Mouse (Mus musculus) neural tube, embryonic 13.5 days (tissue): ENCODE results near the gene Sh2d6. TPM values are rescaled to one million over a fixed set of nuclear protein-coding genes. Genes with fewer than 3 reads are reported as not detected.

Source experiments
- ATAC-seq: fragments of 200-750 bp; cut with Nextera tagmentation; 2 replicates; pipeline ENCODE4 v1.8.0; 2017; ENCODE audit warnings: low read depth, mild to moderate bottlenecking, moderate TSS enrichment, moderate library complexity
- H3K27ac ChIP-seq: fragments of 300-500 bp; sonication (generic); replicated peaks from 2 replicates; pipeline ENCODE4 v1.5.1; 2015; ENCODE audit warnings: moderate library complexity, mild to moderate bottlenecking, inconsistent platforms
- H3K27me3 ChIP-seq: fragments of 300-500 bp; sonication (generic); 2 replicates; pipeline ENCODE4 v1.6.1; 2015; ENCODE audit warnings: mild to moderate bottlenecking, inconsistent platforms
- H3K36me3 ChIP-seq: fragments of 300-500 bp; sonication (generic); 2 replicates; pipeline ENCODE4 v1.6.1; 2015; ENCODE audit warnings: mild to moderate bottlenecking, inconsistent platforms
- H3K4me1 ChIP-seq: fragments of 300-500 bp; sonication (generic); replicated peaks from 2 replicates; pipeline ENCODE4 v1.6.1; 2015; ENCODE audit warnings: inconsistent platforms
- H3K4me2 ChIP-seq: fragments of 300-500 bp; sonication (generic); 2 replicates; pipeline ENCODE4 v1.6.1; 2015; ENCODE audit warnings: inconsistent platforms, mild to moderate bottlenecking, moderate library complexity
- H3K4me3 ChIP-seq: fragments of 300-500 bp; sonication (generic); 2 replicates; pipeline ENCODE4 v1.5.1; 2015; ENCODE audit warnings: mild to moderate bottlenecking, inconsistent platforms
- H3K9ac ChIP-seq: fragments of 300-500 bp; sonication (generic); 2 replicates; pipeline ENCODE4 v1.6.1; 2015; ENCODE audit warnings: moderate library complexity, mild to moderate bottlenecking, inconsistent platforms
- H3K9me3 ChIP-seq: fragments of 300-500 bp; sonication (generic); 2 replicates; pipeline ENCODE4 v1.6.1; 2016; ENCODE audit warnings: inconsistent platforms
- WGBS: fragments of 180-500 bp; shearing (Covaris S2); methylation state at CpG from one replicate; pipeline ENCODE4 v1.1.7; 2015; 5-methylcytosine and 5-hydroxymethylcytosine counted together
- polyA plus RNA-seq: library from polyadenylated mRNA; unstranded; fragments of >200 nt; fragmentation: Nextera tagmentation; extraction: Ambion mirVana; gene quantifications from 2 replicates; pipeline ENCODE4 v1.2.1, GENCODE M21; 2015

Sh2d6 gene
- polyA plus RNA-seq, 1 experiment from 2014 or later: 0.36 TPM

DNA sequence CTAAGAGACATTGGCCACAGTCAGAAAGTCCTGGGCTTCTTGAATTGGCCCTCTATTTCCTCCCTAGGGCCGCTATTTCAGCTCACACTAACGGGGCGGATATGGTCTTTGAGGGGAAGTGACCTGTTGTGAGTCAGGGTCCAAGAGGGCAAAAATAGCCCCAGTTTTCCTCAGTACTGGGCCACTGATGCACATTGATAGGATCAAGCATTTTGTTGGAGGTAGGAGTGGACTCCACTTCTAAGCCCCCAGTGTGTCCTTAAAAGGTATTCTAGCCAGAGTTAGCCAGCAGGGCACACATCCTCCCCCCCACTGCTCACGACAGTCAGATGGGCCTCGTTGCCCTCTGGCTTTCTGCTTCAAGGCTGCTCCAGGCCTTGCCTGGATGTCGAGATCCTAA, 28.5 kb upstream of the Sh2d6 start:
- Histone ChIP-seq H3K27me3 (no peaks in the 10 kb centered on the region), H3K4me1 (peaks cover 18% of the 10 kb centered on the region), H3K27ac (no peak overlapping the region), H3K36me3 (no peaks in the 10 kb centered on the region), H3K9me3 (no peaks in the 10 kb centered on the region), H3K4me2 (no peak overlapping the region), H3K4me3 (no peak overlapping the region), H3K9ac (no peak overlapping the region)
- WGBS: 63% methylated on average over 6 of the region's 6 CpGs
- no peak for ATAC-seq

GRCm38 (mm10) chr6:72549041-72549580, 27.6 kb upstream of the Sh2d6 start:
- no peaks in the 10 kb centered on the region for H3K9me3 ChIP-seq
- 62% methylated on average over 9 of the region's 9 CpGs for WGBS
- ATAC-seq: no peak

DNA sequence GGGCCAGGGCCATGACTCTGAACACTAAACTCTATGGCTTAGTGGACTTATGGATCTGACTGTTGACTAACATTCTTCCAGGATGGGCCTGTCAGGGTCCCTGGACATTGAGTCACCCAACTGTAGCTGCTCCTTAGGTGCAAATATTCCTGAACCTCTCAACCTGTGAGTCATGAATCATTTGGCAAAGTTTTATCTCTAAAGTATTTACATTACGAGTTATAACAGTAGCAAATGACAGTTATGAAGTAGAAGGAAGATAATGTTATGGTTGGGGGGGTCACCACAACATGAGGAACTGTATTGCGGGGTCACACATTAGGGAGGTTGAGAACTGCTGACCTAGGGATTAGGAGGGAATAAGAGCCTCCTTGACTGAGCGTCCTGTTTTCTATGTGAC, 26.4 kb upstream of the Sh2d6 start:
- Histone ChIP-seq H3K27me3 (no peaks in the 10 kb centered on the region; the same call in 1 of the 2 replicates), H3K9me3 (no peaks in the 10 kb centered on the region), H3K4me2 (no peak overlapping the region), H3K27ac (no peak overlapping the region), H3K4me3 (no peak overlapping the region), H3K36me3 (no peaks in the 10 kb centered on the region), H3K4me1 (peaks cover 21% of the 10 kb centered on the region), H3K9ac (no peak overlapping the region)
- no peak for ATAC-seq
- WGBS: 94% methylated on average over 3 of the region's 3 CpGs

More at GRCm38 (mm10) chr6:72549041-72549580, 27.6 kb upstream of the Sh2d6 start:
- Histone ChIP-seq H3K4me1 (peaks cover 26% of the 10 kb centered on the region), H3K4me3 (no peak overlapping the region), H3K36me3 (no peaks in the 10 kb centered on the region), H3K27ac (no peak overlapping the region), H3K4me2 (no peak overlapping the region), H3K9ac (no peak overlapping the region), H3K27me3 (no peaks in the 10 kb centered on the region; the same call in 1 of the 2 replicates)

DNA sequence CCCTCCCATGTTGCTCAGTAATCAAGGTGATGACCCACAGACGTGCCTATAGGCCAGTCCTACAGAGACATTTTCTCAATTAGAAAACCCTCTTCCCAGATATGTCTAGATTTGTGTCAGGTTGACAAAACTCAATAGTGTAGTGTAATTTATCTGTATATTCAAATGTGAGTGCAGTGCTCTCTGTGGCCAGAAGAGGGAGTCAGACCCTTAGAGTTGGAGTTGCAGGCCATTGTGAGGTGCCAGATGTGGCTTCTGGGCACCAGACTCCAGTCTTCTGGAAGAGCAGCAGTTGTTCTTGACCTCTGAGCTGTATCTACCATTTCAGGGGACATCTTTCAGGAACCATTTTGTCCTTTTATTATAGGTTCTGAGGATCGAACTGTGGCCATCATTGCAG, 25.6 kb upstream of the Sh2d6 start:
- 90% methylated on average over 2 of the region's 2 CpGs for WGBS
- H3K4me3 ChIP-seq: no peak overlapping the region
- peaks cover 14% of the 10 kb centered on the region; the same call in 1 of the 2 replicates for H3K4me1 ChIP-seq
- no peak overlapping the region for H3K27ac ChIP-seq
- ATAC-seq: no peak
- no peaks in the 10 kb centered on the region; the same call in 1 of the 2 replicates for H3K27me3 ChIP-seq
- no peaks in the 10 kb centered on the region for H3K9me3 ChIP-seq
- no peaks in the 10 kb centered on the region for H3K36me3 ChIP-seq
- H3K4me2 ChIP-seq: no peak overlapping the region
- no peak overlapping the region for H3K9ac ChIP-seq

DNA sequence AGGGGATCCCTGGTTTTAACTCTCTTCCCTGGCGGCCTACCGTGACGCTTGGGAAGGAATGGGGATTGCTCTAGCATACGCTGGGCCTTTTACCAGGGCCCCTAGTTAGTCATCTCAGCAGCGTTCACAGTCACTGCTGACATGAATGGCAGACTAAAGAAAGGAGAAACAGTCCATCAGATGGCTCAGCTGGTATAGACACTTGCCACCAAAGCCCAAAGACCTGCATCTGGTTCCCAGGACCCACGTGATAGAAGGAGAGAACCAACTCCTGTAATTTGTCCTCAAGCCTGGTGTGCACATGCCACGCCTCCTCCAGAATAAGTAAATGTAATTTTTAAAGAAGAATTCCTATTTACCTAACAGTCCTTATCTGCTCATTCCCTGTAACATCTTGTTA, 23.9 kb upstream of the Sh2d6 start:
- Histone ChIP-seq H3K36me3 (no peaks in the 10 kb centered on the region), H3K27ac (no peak overlapping the region), H3K4me1 (peaks cover 12% of the 10 kb centered on the region; the same call in 1 of the 2 replicates), H3K9me3 (no peaks in the 10 kb centered on the region), H3K9ac (no peak overlapping the region), H3K4me3 (no peak overlapping the region), H3K4me2 (no peak overlapping the region), H3K27me3 (no peaks in the 10 kb centered on the region; the same call in 1 of the 2 replicates)
- no peak for ATAC-seq
- 51% methylated on average over 7 of the region's 7 CpGs for WGBS

DNA sequence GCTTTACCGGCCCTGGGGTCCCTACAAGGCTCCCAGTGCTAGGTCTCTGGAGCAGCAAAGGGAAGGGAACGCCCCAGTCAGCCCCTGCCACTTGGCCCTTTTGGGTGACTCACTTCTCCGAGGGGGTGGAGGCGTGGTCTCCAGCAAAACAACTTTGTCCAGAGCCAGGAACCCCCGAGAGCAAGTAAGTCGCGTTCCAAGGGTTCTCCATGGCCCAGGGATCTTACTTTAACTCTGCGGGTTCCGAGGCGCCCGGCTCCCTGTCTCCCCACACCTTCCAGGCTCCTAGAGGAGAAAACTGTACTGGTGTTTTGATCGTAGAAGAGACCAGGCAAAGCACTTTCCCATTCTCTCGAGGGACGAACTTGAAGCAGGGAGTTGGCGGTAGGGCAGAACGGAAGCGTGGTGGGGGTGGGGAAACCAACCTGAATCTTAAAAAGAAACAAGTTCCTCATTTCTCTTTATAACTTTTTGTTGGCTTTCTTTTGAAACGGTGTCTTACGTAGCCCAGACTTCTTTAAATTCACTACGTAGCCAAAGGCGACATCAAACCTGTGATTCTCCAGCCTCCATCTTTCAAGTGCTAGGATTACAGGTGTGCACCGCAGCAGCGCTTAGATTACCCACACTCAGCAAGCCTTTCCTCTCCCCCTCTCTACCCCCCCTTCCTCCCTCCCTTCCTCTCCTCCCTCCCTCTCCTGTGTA, 22.9 kb upstream of the Sh2d6 start, which contains the start of gene Capg:
TSS of gene Capg (plus strand) at position 109 of the 705 bp plus-strand sequence.
- peak within 1 kb of the TSS; percentile 69 for H3K27ac ChIP-seq
- no peak for ATAC-seq

DNA sequence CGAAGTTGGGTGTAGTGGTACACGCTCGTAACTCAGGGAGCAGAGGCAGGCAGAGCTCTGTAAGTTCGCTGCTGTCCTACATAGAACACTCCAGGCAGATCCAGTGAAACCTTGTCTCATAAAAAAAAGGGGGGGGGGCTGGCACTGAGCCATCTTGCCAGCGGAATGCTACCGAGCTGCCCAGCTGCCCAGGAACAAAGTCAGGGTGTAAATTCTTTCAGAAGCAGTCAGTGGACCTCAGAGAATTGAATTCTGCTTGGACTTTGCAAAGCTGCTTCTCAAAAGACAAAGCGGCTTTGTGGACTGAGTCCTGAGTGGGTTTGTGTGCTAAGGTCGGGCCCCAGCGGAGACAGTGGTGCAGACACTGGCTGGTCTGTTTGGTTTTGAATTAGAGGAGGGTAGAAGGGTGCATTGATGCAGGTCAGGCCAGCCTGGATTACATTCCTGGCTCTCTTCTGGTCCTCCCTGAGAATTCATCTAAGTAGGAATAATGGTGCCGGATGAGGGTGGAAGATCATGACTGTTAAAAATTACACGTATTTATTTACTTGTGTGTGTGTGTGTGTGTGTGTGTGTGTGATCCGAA, 21.9 kb upstream of the Sh2d6 start:
- WGBS: 53% methylated on average over 12 of the region's 12 CpGs
- peak overlapping the region; percentile 69 for H3K27ac ChIP-seq
- no peak overlapping the region for H3K4me2 ChIP-seq
- no peak overlapping the region for H3K4me3 ChIP-seq
- H3K9me3 ChIP-seq: no peaks in the 10 kb centered on the region
- no peaks in the 10 kb centered on the region; the same call in 1 of the 2 replicates for H3K27me3 ChIP-seq
- H3K4me1 ChIP-seq: peaks cover 17% of the 10 kb centered on the region
- no peak for ATAC-seq
- no peak overlapping the region for H3K9ac ChIP-seq
- H3K36me3 ChIP-seq: no peaks in the 10 kb centered on the region

More for the DNA sequence above, 22.9 kb upstream of the Sh2d6 start, which contains the start of gene Capg:
- no peak within 1 kb of the TSS for H3K4me3 ChIP-seq
- 0 out of 2 replicates have a peak within 1 kb of the TSS, but pooled peaks have one; percentile 14 for H3K9ac ChIP-seq
- 14% methylated on average over 23 of the region's 23 CpGs for WGBS
- peaks cover 12% of the 10 kb centered on the region; the same call in 1 of the 2 replicates for H3K4me1 ChIP-seq
- H3K27me3 ChIP-seq: no peaks in the 10 kb centered on the region; the same call in 1 of the 2 replicates
- peak within 1 kb of the TSS; percentile 41 for H3K4me2 ChIP-seq
- H3K9me3 ChIP-seq: no peaks in the 10 kb centered on the region
- no peaks in the 10 kb centered on the region for H3K36me3 ChIP-seq

- Histone ChIP-seq H3K4me3 (peak overlapping the region; percentile 53), H3K36me3 (no peaks in the 10 kb centered on the region), H3K27ac (peak overlapping the region; percentile 25), H3K9ac (peak overlapping the region; percentile 78), H3K9me3 (no peaks in the 10 kb centered on the region), H3K4me2 (peak overlapping the region; percentile 75), H3K4me1 (peaks cover 29% of the 10 kb centered on the region), H3K27me3 (no peaks in the 10 kb centered on the region)
- ATAC-seq: peak; percentile 92
- 2% methylated on average over 16 of the region's 16 CpGs for WGBS
Measured at GRCm38 (mm10) chr6:72538562-72539031, 17.1 kb upstream of the Sh2d6 start.

DNA sequence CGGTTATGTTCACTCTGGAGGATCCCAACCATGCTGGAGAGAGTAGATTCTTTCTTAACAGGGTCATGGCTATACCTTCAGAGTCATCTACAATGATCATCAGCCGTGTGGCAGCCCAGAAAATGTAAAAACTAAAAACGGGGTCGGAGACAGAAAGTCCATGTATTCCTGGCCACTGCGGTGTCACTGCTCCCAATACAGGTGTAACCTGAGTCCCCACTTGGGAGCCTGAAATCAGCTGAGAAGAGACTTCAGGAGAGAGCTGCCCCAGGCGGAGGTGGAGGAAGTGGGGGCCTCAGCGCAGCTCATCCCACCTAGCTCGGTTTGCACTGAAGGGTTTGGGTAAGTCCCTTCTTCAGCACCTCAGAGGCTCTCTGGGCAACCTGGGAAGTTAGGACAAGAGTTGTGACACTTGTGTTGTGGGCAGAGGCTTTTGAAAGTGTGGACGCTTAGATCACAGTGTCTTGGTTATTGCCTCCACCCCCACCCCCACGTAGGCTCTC, 16.5 kb upstream of the Sh2d6 start:
- peaks cover 30% of the 10 kb centered on the region for H3K4me1 ChIP-seq
- H3K27ac ChIP-seq: peak overlapping the region; percentile 25; the same call in 1 of the 2 replicates
- ATAC-seq: peak; percentile 1; the same call in 1 of the 2 replicates

GRCm38 (mm10) chr6:72535165-72535564, 13.7 kb upstream of the Sh2d6 start:
- WGBS: 4% methylated on average over 9 of the region's 9 CpGs
- Histone ChIP-seq H3K4me2 (peak overlapping the region; percentile 44), H3K27me3 (no peaks in the 10 kb centered on the region), H3K36me3 (no peaks in the 10 kb centered on the region), H3K4me1 (peaks cover 38% of the 10 kb centered on the region), H3K9me3 (no peaks in the 10 kb centered on the region), H3K4me3 (no peak overlapping the region), H3K27ac (no peak overlapping the region), H3K9ac (0 out of 2 replicates have a peak overlapping the region, but pooled peaks have one; percentile 17)
- no peak for ATAC-seq

More for the DNA sequence above, 16.5 kb upstream of the Sh2d6 start:
- Histone ChIP-seq H3K4me2 (peak overlapping the region; percentile 75), H3K9me3 (no peaks in the 10 kb centered on the region), H3K9ac (peak overlapping the region; percentile 78), H3K36me3 (no peaks in the 10 kb centered on the region), H3K4me3 (peak overlapping the region; percentile 53), H3K27me3 (no peaks in the 10 kb centered on the region)
- WGBS: 53% methylated on average over 10 of the region's 10 CpGs

GRCm38 (mm10) chr6:72534035-72534809, 12.7 kb upstream of the Sh2d6 start:
- no peak overlapping the region for H3K4me2 ChIP-seq
- peak; percentile 59 for ATAC-seq
- H3K27me3 ChIP-seq: no peaks in the 10 kb centered on the region
- no peak overlapping the region for H3K9ac ChIP-seq
- 42% methylated on average over 9 of the region's 9 CpGs for WGBS
- H3K4me1 ChIP-seq: peaks cover 38% of the 10 kb centered on the region
- H3K9me3 ChIP-seq: no peaks in the 10 kb centered on the region
- no peak overlapping the region for H3K4me3 ChIP-seq
- H3K27ac ChIP-seq: peak overlapping the region; percentile 49; the same call in 1 of the 2 replicates
- H3K36me3 ChIP-seq: no peaks in the 10 kb centered on the region
